Mouse (Mus musculus) thymus, adult 2 months (tissue): ENCODE data around the gene Ndufs8.

Experiments used
- CTCF ChIP-seq: fragments of 200-500 bp; IDR thresholded peaks from 2 replicates; pipeline ENCODE4 v1.5.1; 2012; ENCODE audit warnings: mild to moderate bottlenecking, control low read depth, low read length, moderate library complexity, borderline replicate concordance; ENCODE audit not compliant: control insufficient read depth, poor library complexity, insufficient read depth; ENCODE audit errors: extremely low read depth
- POLR2A ChIP-seq: fragments of 200-500 bp; IDR thresholded peaks from 2 replicates; pipeline ENCODE4 v1.6.1; 2012; ENCODE audit warnings: mild to moderate bottlenecking, low read length, control low read depth, moderate library complexity; ENCODE audit not compliant: control insufficient read depth, poor library complexity, insufficient read depth; ENCODE audit errors: extremely low read depth

GRCm38 (mm10) chr19:3871468-3871867, 41.1 kb downstream of the Ndufs8 start:
- no peak for TF ChIP-seq POLR2A
- no peak for TF ChIP-seq CTCF
